Mouse (Mus musculus) midbrain, embryonic 14.5 days (tissue): Measurements from ENCODE around the gene Sntg2. TPM values are rescaled to one million over a fixed set of nuclear protein-coding genes. Genes with fewer than 3 reads are reported as not detected.

Experiments
- ATAC-seq: fragments of 200-750 bp; cut with Nextera tagmentation; 2 replicates; pipeline ENCODE4 v1.8.0; 2017; ENCODE audit warnings: moderate number of reproducible peaks, moderate library complexity; ENCODE audit not compliant: low FRiP score, low TSS enrichment
- DNase-seq: peaks from one replicate; pipeline ENCODE4 v3.0.0-alpha.2; 2015
- H3K27ac ChIP-seq: fragments of 300-500 bp; sonication (generic); replicated peaks from 2 replicates; pipeline ENCODE4 v1.5.1; 2014; ENCODE audit warnings: mild to moderate bottlenecking, low read depth, low read length, moderate library complexity
- H3K27me3 ChIP-seq: fragments of 300-500 bp; sonication (generic); 2 replicates; pipeline ENCODE4 v1.6.1; 2014; ENCODE audit warnings: low read length, control low read depth, mixed read lengths; ENCODE audit not compliant: control insufficient read depth, insufficient read depth
- H3K36me3 ChIP-seq: fragments of 300-500 bp; sonication (generic); 2 replicates; pipeline ENCODE4 v1.6.1; 2014; ENCODE audit warnings: low read length, control low read depth; ENCODE audit not compliant: control insufficient read depth, insufficient read depth
- H3K4me1 ChIP-seq: fragments of 300-500 bp; sonication (generic); 2 replicates; pipeline ENCODE4 v1.6.1; 2014; ENCODE audit warnings: mild to moderate bottlenecking, antibody characterized with exemption, low read length, control low read depth; ENCODE audit not compliant: control insufficient read depth, insufficient read depth
- H3K4me2 ChIP-seq: fragments of 300-500 bp; sonication (generic); 2 replicates; pipeline ENCODE4 v1.6.1; 2014; ENCODE audit warnings: mild to moderate bottlenecking, low read length, moderate library complexity
- H3K4me3 ChIP-seq: fragments of 300-500 bp; sonication (generic); replicated peaks from 2 replicates; pipeline ENCODE4 v1.5.1; 2014; ENCODE audit warnings: low read depth, low read length
- H3K9ac ChIP-seq: fragments of 300-500 bp; sonication (generic); replicated peaks from 2 replicates; pipeline ENCODE4 v1.6.1; 2014; ENCODE audit warnings: mild to moderate bottlenecking, low read length, moderate library complexity
- H3K9me3 ChIP-seq: fragments of 300-500 bp; sonication (generic); 2 replicates; pipeline ENCODE4 v1.6.1; 2016; ENCODE audit warnings: low read length, control low read depth, mixed read lengths; ENCODE audit not compliant: control insufficient read depth
- whole genome bisulfite sequencing: fragments of 180-500 bp; shearing (Covaris S2); extraction: QIAGEN DNeasy Blood & Tissue Kit; methylation state at CpG from one replicate; pipeline ENCODE4 v1.1.7; 2014; 5-methylcytosine and 5-hydroxymethylcytosine counted together
- polyA plus RNA-seq: library from polyadenylated mRNA; unstranded; fragments of >200 nt; fragmentation: Nextera tagmentation; extraction: Ambion mirVana; gene quantifications from 2 replicates; pipeline ENCODE4 v1.2.1, GENCODE M21; 2014

Sntg2 gene
- polyA plus RNA-seq, 1 experiment from 2014 or later, result 4.9 TPM

- H3K9ac ChIP-seq, result no peak overlapping the region
- WGBS, result 88% methylated on average over 4 of the region's 4 CpGs
- no peak for DNase-seq
These were observed 168.7 kb downstream of the Sntg2 start for GRCm38 (mm10) chr12:30204457-30204856.

GRCm38 (mm10) chr12:30202763-30203162 lies 170.4 kb downstream of the Sntg2 start:
- Histone ChIP-seq H3K27me3 (no peaks in the 10 kb centered on the region), H3K9me3 (no peaks in the 10 kb centered on the region), H3K4me3 (no peak overlapping the region), H3K9ac (no peak overlapping the region), H3K27ac (no peak overlapping the region), H3K36me3 (no peaks in the 10 kb centered on the region), H3K4me1 (no peaks in the 10 kb centered on the region), H3K4me2 (no peak overlapping the region)
- ATAC-seq, result no peak
- WGBS, result 73% methylated on average over 1 of the region's 1 CpGs
- DNase-seq, result no peak

More at GRCm38 (mm10) chr12:30204457-30204856, 168.7 kb downstream of the Sntg2 start:
- H3K27me3 ChIP-seq, result no peaks in the 10 kb centered on the region
- no peaks in the 10 kb centered on the region for H3K4me1 ChIP-seq
- no peak overlapping the region for H3K4me3 ChIP-seq
- H3K27ac ChIP-seq, result no peak overlapping the region
- no peaks in the 10 kb centered on the region for H3K36me3 ChIP-seq
- no peak for ATAC-seq
- H3K9me3 ChIP-seq, result no peaks in the 10 kb centered on the region
- H3K4me2 ChIP-seq, result no peak overlapping the region

GRCm38 (mm10) chr12:30201031-30201430 lies 172.1 kb downstream of the Sntg2 start:
- no peak for ATAC-seq
- no peak for DNase-seq
- H3K36me3 ChIP-seq, result no peaks in the 10 kb centered on the region
- no peak overlapping the region for H3K4me3 ChIP-seq
- 89% methylated on average over 5 of the region's 5 CpGs for WGBS
- no peak overlapping the region for H3K4me2 ChIP-seq
- no peaks in the 10 kb centered on the region for H3K9me3 ChIP-seq
- H3K4me1 ChIP-seq, result no peaks in the 10 kb centered on the region
- no peak overlapping the region for H3K27ac ChIP-seq
- no peaks in the 10 kb centered on the region for H3K27me3 ChIP-seq
- no peak overlapping the region for H3K9ac ChIP-seq

GRCm38 (mm10) chr12:30200621-30201020 lies 172.6 kb downstream of the Sntg2 start:
- DNase-seq, result no peak
- ATAC-seq, result no peak
- no peaks in the 10 kb centered on the region for H3K27me3 ChIP-seq
- no peaks in the 10 kb centered on the region for H3K4me1 ChIP-seq
- H3K4me3 ChIP-seq, result no peak overlapping the region
- H3K4me2 ChIP-seq, result no peak overlapping the region
- no peak overlapping the region for H3K9ac ChIP-seq
- no peaks in the 10 kb centered on the region for H3K36me3 ChIP-seq
- WGBS, result 83% methylated on average over 7 of the region's 7 CpGs
- H3K9me3 ChIP-seq, result no peaks in the 10 kb centered on the region
- H3K27ac ChIP-seq, result no peak overlapping the region

GRCm38 (mm10) chr12:30199735-30200134 lies 173.4 kb downstream of the Sntg2 start:
- ATAC-seq, result no peak

GRCm38 (mm10) chr12:30198250-30198649 lies 174.9 kb downstream of the Sntg2 start:
- DNase-seq (no peak), ATAC-seq (no peak)
- Histone ChIP-seq H3K4me1 (no peaks in the 10 kb centered on the region), H3K27me3 (no peaks in the 10 kb centered on the region), H3K36me3 (no peaks in the 10 kb centered on the region), H3K4me3 (no peak overlapping the region), H3K4me2 (no peak overlapping the region), H3K9ac (no peak overlapping the region), H3K9me3 (no peaks in the 10 kb centered on the region), H3K27ac (no peak overlapping the region)
- WGBS, result 74% methylated on average over 1 of the region's 1 CpGs

More at GRCm38 (mm10) chr12:30199735-30200134, 173.4 kb downstream of the Sntg2 start:
- no peaks in the 10 kb centered on the region for H3K36me3 ChIP-seq
- no peaks in the 10 kb centered on the region for H3K9me3 ChIP-seq
- H3K4me2 ChIP-seq, result no peak overlapping the region
- WGBS, result 39% methylated on average over 2 of the region's 2 CpGs
- H3K4me3 ChIP-seq, result no peak overlapping the region
- H3K27me3 ChIP-seq, result no peaks in the 10 kb centered on the region
- DNase-seq, result peak; percentile 82
- H3K27ac ChIP-seq, result no peak overlapping the region
- no peaks in the 10 kb centered on the region for H3K4me1 ChIP-seq
- no peak overlapping the region for H3K9ac ChIP-seq

- no peak overlapping the region for H3K4me2 ChIP-seq
- ATAC-seq, result no peak
- H3K9ac ChIP-seq, result no peak overlapping the region
- no peaks in the 10 kb centered on the region for H3K36me3 ChIP-seq
- H3K9me3 ChIP-seq, result no peaks in the 10 kb centered on the region
- DNase-seq, result no peak
- no peaks in the 10 kb centered on the region for H3K27me3 ChIP-seq
- H3K27ac ChIP-seq, result no peak overlapping the region
- WGBS, result 91% methylated on average over 3 of the region's 3 CpGs
- no peaks in the 10 kb centered on the region for H3K4me1 ChIP-seq
- no peak overlapping the region for H3K4me3 ChIP-seq
These were observed 191.5 kb downstream of the Sntg2 start for GRCm38 (mm10) chr12:30181721-30182120.

- ATAC-seq (no peak), DNase-seq (no peak)
- Histone ChIP-seq H3K4me2 (no peak overlapping the region), H3K4me3 (no peak overlapping the region), H3K9ac (no peak overlapping the region), H3K4me1 (no peaks in the 10 kb centered on the region), H3K27me3 (no peaks in the 10 kb centered on the region), H3K9me3 (no peaks in the 10 kb centered on the region), H3K36me3 (no peaks in the 10 kb centered on the region), H3K27ac (no peak overlapping the region)
- 85% methylated on average over 1 of the region's 1 CpGs for WGBS
These were observed 193.6 kb downstream of the Sntg2 start for GRCm38 (mm10) chr12:30179623-30180022.

- H3K9ac ChIP-seq, result no peak overlapping the region
- WGBS, result 86% methylated on average over 6 of the region's 6 CpGs
- H3K4me2 ChIP-seq, result no peak overlapping the region
- no peak for ATAC-seq
- DNase-seq, result no peak
- no peaks in the 10 kb centered on the region for H3K27me3 ChIP-seq
- H3K4me1 ChIP-seq, result no peaks in the 10 kb centered on the region
- H3K27ac ChIP-seq, result no peak overlapping the region
- H3K4me3 ChIP-seq, result no peak overlapping the region
- no peaks in the 10 kb centered on the region for H3K9me3 ChIP-seq
- no peaks in the 10 kb centered on the region for H3K36me3 ChIP-seq
These were observed 195.2 kb downstream of the Sntg2 start for GRCm38 (mm10) chr12:30177966-30178365.
